ENCODE assay signal across 18 mouse cellular contexts in genomic region chrY:90733656-90734333, GRCm38 (mm10). TPM values are rescaled to one million over a fixed set of nuclear protein-coding genes. Genes with fewer than 3 reads are reported as not detected.
DNase-seq lines count a peak whose midpoint lies in the region; ATAC-seq lines count a peak whose summit lies in the region.
"Not testable (repeated sequence)": the region's sequence is repeated elsewhere in the genome, so short reads cannot be mapped to it uniquely, and the experiment has no call there.
"Had no signal": no experiment of that assay in that cellular context is flagged by ENCODE, and none has a peak within 500 bp of the region (broad histone marks: within the 10 kb centered on the region; RNA-seq: fewer than 3 reads in every experiment).

No protein-coding gene starts in this region.

- not testable (repeated sequence) for H3K9ac ChIP-seq in midbrain, embryonic 11.5 days (ENCODE audit: low read length)

- H3K27me3 ChIP-seq in midbrain, embryonic 11.5 days (ENCODE audit: control insufficient read depth, insufficient read depth, low read length), result not testable (repeated sequence)

- H3K4me1 ChIP-seq in midbrain, embryonic 11.5 days (ENCODE audit: control insufficient read depth, insufficient read depth, low read length), result not testable (repeated sequence)

- not testable (repeated sequence) for H3K4me3 ChIP-seq in midbrain, embryonic 11.5 days (ENCODE audit: low read depth, low read length)

- DNase-seq in CD4-positive helper T cell, adult 2 months (ENCODE audit: low read depth, low spot score), result peak; percentile 2
- peak; percentile 24 for DNase-seq in adipocyte (ENCODE audit: low spot score)
- DNase-seq in cerebellum, adult 9-11 months, result peak; percentile 62
- peak; percentile 96 for DNase-seq in heart, adult 11 months
- peak; percentile 29 to 58 for DNase-seq in kidney, postnatal 25 days
- peak; percentile 87 for DNase-seq in midbrain, embryonic 11.5 days (ENCODE audit: low spot score, missing footprints)
- peak; percentile 37 to 45 for DNase-seq in spleen, adult 18-20 months
- peak; percentile 50 for DNase-seq in thymus, postnatal 25 days

- H3K4me2 ChIP-seq in midbrain, embryonic 11.5 days, result not testable (repeated sequence)

- not testable (repeated sequence) for H3K36me3 ChIP-seq in midbrain, embryonic 11.5 days (ENCODE audit: control insufficient read depth, insufficient read depth, low read length)

- H3K9me3 ChIP-seq in midbrain, embryonic 11.5 days (ENCODE audit: control insufficient read depth, low read length), result not testable (repeated sequence)

- H3K27ac ChIP-seq in midbrain, embryonic 11.5 days (ENCODE audit: low read depth, low read length), result not testable (repeated sequence)

- 89% methylated on average over 9 of the region's 9 CpGs for WGBS in midbrain, embryonic 11.5 days

- not testable (repeated sequence) for ATAC-seq in midbrain, embryonic 11.5 days (ENCODE audit: low FRiP score)

RNA-seq across cellular contexts. Expression of gene Gm21860, which starts 20.8 kb away (rescaled TPM):
- not detected in 2 replicates for polyA plus RNA-seq in midbrain, embryonic 11.5 days (2014; fragmentation: Nextera tagmentation; extraction: Ambion mirVana)
- polyA plus RNA-seq: embryonic facial prominence, embryonic 12.5 days; forebrain, postnatal 0 days; heart, embryonic 11.5 days; hindbrain, embryonic 16.5 days; kidney, embryonic 15.5 days; limb, embryonic 15.5 days; liver, postnatal 0 days; midbrain, embryonic 12.5 days; Patski; stomach, embryonic 15.5 days had no signal

RNA-seq across cellular contexts. Expression of gene Gm47283, which starts 50.7 kb away (rescaled TPM):
- not detected in 2 replicates for polyA plus RNA-seq in midbrain, embryonic 11.5 days (2014; fragmentation: Nextera tagmentation; extraction: Ambion mirVana)
- polyA plus RNA-seq: embryonic facial prominence, embryonic 12.5 days; forebrain, postnatal 0 days; heart, embryonic 11.5 days; hindbrain, embryonic 16.5 days; kidney, embryonic 15.5 days; limb, embryonic 15.5 days; liver, postnatal 0 days; midbrain, embryonic 12.5 days; Patski; stomach, embryonic 15.5 days had no signal

Comparison
In these comparisons a context has a peak if more than half of its experiments do, and no peak if none do; other contexts are left out.
1. DNase-seq: peak in every context shown above with its lines; median percentile 96 in heart, adult 11 months; 87 in midbrain, embryonic 11.5 days; 62 in cerebellum, adult 9-11 months; 50 in thymus, postnatal 25 days; 44 in kidney, postnatal 25 days; 41 in spleen, adult 18-20 months; 24 in adipocyte; 2 in CD4-positive helper T cell, adult 2 months.